7 mouse cellular contexts compared by ENCODE assay signal in genomic region chr7:81828681-81829378, GRCm38 (mm10). TPM values are rescaled to one million over a fixed set of nuclear protein-coding genes. Genes with fewer than 3 reads are reported as not detected.
DNase-seq lines count a peak whose midpoint lies in the region; ATAC-seq lines count a peak whose summit lies in the region.

No protein-coding gene starts in this region.

- no peaks in the 10 kb centered on the region for H3K9me3 ChIP-seq in hindbrain, embryonic 15.5 days

- H3K27me3 ChIP-seq in hindbrain, embryonic 15.5 days: no peaks in the 10 kb centered on the region

- peaks cover 47% of the 10 kb centered on the region for H3K4me1 ChIP-seq in hindbrain, embryonic 15.5 days (replicated peaks)

- peak; percentile 17 for DNase-seq in adipocyte (ENCODE audit: low spot score)
- DNase-seq in cerebellum, postnatal 14 days: peak; percentile 58 to 62
- peak; percentile 48 for DNase-seq in gastrocnemius, adult 18-20 months (ENCODE audit: low spot score)
- peak; percentile 29 to 52 for DNase-seq in left cerebral cortex, postnatal 14 days (ENCODE audit: low spot score in 2 of 2)
- DNase-seq in mesoderm, embryonic 11.5 days (ENCODE audit: low read depth, low spot score): peak; percentile 42
- DNase-seq in right cerebral cortex, postnatal 14 days: peak; percentile 62

- peak overlapping the region; percentile 98 for H3K27ac ChIP-seq in hindbrain, embryonic 15.5 days (replicated peaks)

- peak overlapping the region; percentile 92 for H3K4me3 ChIP-seq in hindbrain, embryonic 15.5 days

- H3K4me2 ChIP-seq in hindbrain, embryonic 15.5 days: peak overlapping the region; percentile 67

- intact Hi-C loops in left cerebral cortex, postnatal 14 days (cut with DNase I): loop anchor here (2.0 to 10.0 kb wide), 2 partner anchors 40 to 106 kb away; partner anchors contain the start of genes 3110040N11Rik and Hdgfl3

- no peaks in the 10 kb centered on the region for H3K36me3 ChIP-seq in hindbrain, embryonic 15.5 days

- peak; percentile 84 for ATAC-seq in hindbrain, embryonic 15.5 days (ENCODE audit: low FRiP score, low read depth)

- under 1% methylated on average over 87 of the region's 91 CpGs for WGBS in hindbrain, embryonic 15.5 days

- peak overlapping the region; percentile 95 for H3K9ac ChIP-seq in hindbrain, embryonic 15.5 days

RNA-seq across cellular contexts. Expression of gene Btbd1, which starts 0.4 kb away (rescaled TPM):
- 100 to 1,000 TPM; 163 to 167 TPM for total RNA-seq in gastrocnemius, adult 18-20 months (2021)
- polyA plus RNA-seq in hindbrain, embryonic 15.5 days (2015; fragmentation: Nextera tagmentation; extraction: Ambion mirVana): 90.5 and 93.8 TPM in 2 replicates
- total RNA-seq in left cerebral cortex, postnatal 14 days (2021): 100 to 1,000 TPM; 123 to 130 TPM

RNA-seq across cellular contexts. Expression of gene Gm10160, which starts 26.8 kb away (rescaled TPM):
- total RNA-seq in gastrocnemius, adult 18-20 months (2021): not detected
- polyA plus RNA-seq in hindbrain, embryonic 15.5 days (2015; fragmentation: Nextera tagmentation; extraction: Ambion mirVana): not detected in 2 replicates
- total RNA-seq in left cerebral cortex, postnatal 14 days (2021): not detected

RNA-seq across cellular contexts. Expression of gene Tm6sf1, which starts 30.0 kb away (rescaled TPM):
- 1 to 10 TPM; 6.1 to 7.8 TPM for total RNA-seq in gastrocnemius, adult 18-20 months (2021)
- polyA plus RNA-seq in hindbrain, embryonic 15.5 days (2015; fragmentation: Nextera tagmentation; extraction: Ambion mirVana): 11.7 and 11.8 TPM in 2 replicates
- total RNA-seq in left cerebral cortex, postnatal 14 days (2021): 10 to 100 TPM; 36.3 to 42.0 TPM

RNA-seq across cellular contexts. Expression of gene 3110040N11Rik, which starts 39.6 kb away (rescaled TPM):
- total RNA-seq in gastrocnemius, adult 18-20 months (2021): 10 to 100 TPM; 21.9 to 23.7 TPM
- polyA plus RNA-seq in hindbrain, embryonic 15.5 days (2015; fragmentation: Nextera tagmentation; extraction: Ambion mirVana): 44.7 and 49.8 TPM in 2 replicates
- total RNA-seq in left cerebral cortex, postnatal 14 days (2021): 10 to 100 TPM; 28.8 to 29.1 TPM

Comparison
In these comparisons a context has a peak if more than half of its experiments do, and no peak if none do; other contexts are left out.
1. Peak in every context shown above with its lines: DNase-seq, ATAC-seq, H3K4me3 ChIP-seq and H3K27ac ChIP-seq.
2. RNA of gene Tm6sf1, which starts 30.0 kb away (total RNA-seq): 36.3 to 42.0 TPM in left cerebral cortex, postnatal 14 days; 6.1 to 7.8 TPM in gastrocnemius, adult 18-20 months; every median in the first group is over 4 times any median in the second.